Mouse (Mus musculus) layer of hippocampus, adult 8-10 months (tissue): ENCODE measurements at regions not wholly inside any gene's neighbourhood (a gene's known extent, or its start where the extent isn't known, plus 50 kb on each side); places are given as distances from the start of the nearest gene placed in this dataset.

ENCODE experiments used
- DNase-seq, 2 experiments: peaks; one replicate each; pipeline ENCODE4 v3.0.0; 2022; ENCODE audit warnings: low spot score in 2 of 2

- DNase-seq, result no peak
Measured at GRCm38 (mm10) chr3:148762541-148763225, 227.7 kb downstream of the Adgrl2 start.

GRCm38 (mm10) chr3:148761586-148761985, 228.8 kb downstream of the Adgrl2 start:
- no peak for DNase-seq

- no peak for DNase-seq
Measured at GRCm38 (mm10) chr3:148759500-148759899, 230.9 kb downstream of the Adgrl2 start.

- no peak for DNase-seq
Measured at GRCm38 (mm10) chr3:148746234-148746633, 244.1 kb downstream of the Adgrl2 start.

- no peak for DNase-seq
Measured at GRCm38 (mm10) chr3:148744651-148745050, 245.7 kb downstream of the Adgrl2 start.

DNA sequence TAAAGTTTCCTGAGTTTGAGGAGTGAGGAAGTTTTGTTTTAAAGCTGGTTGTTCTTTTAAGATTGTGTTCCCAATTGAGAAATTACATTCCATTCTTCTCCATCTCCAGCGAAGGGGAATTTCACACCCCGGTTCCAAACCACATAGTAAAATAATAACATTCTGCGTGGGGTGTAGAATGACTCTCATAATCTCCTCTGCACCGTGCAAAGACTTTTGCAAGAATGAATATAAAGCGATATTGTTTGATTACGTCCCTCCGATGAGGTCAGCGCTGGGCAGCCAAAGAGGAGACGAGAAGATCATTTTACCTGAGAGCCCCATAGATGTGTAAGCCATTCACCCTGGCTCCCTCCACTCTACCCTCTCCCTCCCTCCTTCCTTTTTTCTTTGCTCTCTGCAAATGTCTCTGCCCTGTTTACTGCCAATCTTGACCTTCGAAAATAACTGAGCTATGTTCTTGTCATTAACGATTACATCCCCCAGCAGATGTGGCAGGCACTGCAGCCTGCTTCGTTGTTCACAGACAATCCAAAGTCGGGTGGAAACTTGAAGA, 256.1 kb downstream of the Adgrl2 start:
- no peak for DNase-seq

DNA sequence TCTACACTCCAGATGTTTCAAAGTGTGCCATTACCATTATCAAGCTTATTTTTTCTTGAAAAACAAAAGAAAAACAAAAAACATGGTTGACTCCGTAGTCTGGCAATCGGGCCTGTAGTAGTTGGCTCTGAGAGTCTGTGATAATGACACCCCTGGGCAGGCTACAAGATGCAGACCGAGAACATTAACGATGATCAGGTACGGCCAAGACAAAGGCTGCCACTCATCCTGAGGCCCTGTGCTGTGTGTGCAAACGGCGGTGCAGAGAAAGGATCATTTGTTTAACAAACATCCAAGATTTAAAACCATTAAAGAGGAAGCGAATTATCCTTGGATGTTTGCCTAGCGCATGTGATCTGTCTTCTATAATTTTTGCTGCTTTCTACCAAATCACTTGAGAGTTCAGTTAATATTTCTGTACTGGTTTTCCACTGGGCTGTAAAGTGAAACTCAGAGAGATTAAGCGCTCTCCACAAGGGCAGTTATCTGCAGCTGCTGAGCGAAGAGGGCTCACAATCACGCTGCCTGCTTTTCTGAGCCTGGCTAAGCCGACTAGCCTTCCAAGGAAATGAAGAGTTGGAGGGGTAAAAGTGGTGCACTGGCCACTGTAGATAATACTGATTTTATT, 257.0 kb downstream of the Adgrl2 start:
- DNase-seq, result no peak

- no peak for DNase-seq
Measured at GRCm38 (mm10) chr3:148731436-148731835, 258.9 kb downstream of the Adgrl2 start.

DNA sequence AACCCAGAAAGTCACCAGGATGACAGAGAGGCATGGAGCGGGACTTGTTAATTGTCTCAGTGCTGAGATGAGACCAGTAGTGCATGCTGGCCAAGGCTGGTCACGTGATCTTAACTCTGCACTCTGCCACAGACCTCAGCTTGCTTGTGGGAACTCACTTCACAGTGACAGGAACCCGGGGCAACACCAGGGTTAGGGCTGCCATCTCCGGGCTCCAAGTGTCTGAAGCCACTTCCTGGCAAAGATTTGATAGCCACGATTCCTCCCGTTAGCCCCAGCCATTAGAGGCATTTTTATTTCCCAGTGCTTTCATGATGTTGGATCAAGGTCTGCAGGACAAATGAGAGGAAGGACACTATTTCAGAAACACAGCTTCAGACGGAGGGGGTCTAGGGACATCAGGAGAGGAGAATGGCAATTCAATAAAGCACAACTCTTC, 261.1 kb downstream of the Adgrl2 start:
- no peak for DNase-seq

- DNase-seq, result no peak
Measured at GRCm38 (mm10) chr3:148728513-148729241, 261.7 kb downstream of the Adgrl2 start.

GRCm38 (mm10) chr3:148726596-148727331, 263.6 kb downstream of the Adgrl2 start:
- DNase-seq, result no peak

- DNase-seq, result no peak
Measured at GRCm38 (mm10) chr3:148696555-148696954, 293.8 kb downstream of the Adgrl2 start.

DNA sequence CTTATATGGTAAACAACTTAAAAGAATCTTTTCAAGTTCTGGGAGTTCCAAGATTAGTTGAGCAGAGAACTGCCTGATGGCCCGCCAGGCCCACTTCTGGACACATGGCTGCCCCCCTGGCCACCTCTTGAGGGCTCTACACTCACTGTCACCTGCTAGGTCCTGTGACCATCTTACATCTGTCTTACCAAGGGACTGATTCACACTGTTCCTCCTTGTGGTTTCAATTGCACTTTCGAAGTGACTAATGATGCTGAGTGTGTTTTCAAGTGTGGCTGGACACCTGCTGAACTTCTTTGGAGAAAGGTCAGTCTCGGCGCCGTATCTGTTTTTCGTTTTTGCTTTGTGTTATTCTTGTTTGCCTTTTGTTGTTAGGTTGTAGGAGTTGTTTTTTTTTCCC, 294.9 kb downstream of the Adgrl2 start:
- no peak for DNase-seq

DNA sequence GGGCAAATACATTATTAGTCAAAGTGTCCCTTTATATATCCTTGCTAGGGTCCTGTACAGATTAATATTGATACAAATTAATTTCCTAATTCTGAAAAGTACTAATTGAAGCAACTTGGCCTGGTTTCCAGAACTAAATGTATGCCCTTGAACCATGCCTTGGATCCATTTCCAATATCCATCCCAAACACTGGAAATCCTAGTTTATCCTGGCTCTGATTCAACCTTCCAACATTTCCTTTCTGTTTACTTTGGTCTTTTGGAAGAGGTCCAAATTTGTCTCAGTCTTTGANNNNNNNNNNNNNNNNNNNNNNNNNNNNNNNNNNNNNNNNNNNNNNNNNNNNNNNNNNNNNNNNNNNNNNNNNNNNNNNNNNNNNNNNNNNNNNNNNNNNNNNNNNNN, 307.2 kb downstream of the Adgrl2 start:
- DNase-seq, result no peak

DNA sequence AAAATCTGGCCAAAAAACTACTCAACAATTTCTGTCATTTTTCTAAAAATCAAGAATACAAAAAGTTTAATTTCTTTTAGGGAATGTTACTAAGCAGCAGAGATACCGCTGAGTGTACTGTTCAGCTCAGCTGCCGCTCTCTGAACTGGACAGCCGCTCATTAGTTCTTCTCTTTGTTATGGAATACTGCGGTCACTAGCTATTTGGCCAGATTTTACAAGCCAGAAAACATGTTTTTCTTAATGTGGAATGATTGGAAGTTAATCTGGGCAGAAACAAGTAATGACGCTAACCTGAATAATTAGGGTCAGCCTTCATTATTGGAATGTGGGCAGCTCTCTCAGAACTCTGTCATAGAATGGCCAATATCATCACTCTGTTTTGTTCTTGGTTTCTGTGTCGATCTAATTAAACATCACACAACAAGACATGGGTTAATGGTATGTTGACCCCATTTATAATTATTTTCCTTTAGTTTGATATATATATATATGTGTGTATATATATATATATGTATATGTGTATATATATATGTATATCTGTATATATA, 307.8 kb downstream of the Adgrl2 start:
- no peak for DNase-seq

- no peak for DNase-seq
Measured at GRCm38 (mm10) chr3:148681186-148681585, 309.2 kb downstream of the Adgrl2 start.

- DNase-seq, result no peak
Measured at GRCm38 (mm10) chr3:148680737-148681136, 309.6 kb downstream of the Adgrl2 start.

DNA sequence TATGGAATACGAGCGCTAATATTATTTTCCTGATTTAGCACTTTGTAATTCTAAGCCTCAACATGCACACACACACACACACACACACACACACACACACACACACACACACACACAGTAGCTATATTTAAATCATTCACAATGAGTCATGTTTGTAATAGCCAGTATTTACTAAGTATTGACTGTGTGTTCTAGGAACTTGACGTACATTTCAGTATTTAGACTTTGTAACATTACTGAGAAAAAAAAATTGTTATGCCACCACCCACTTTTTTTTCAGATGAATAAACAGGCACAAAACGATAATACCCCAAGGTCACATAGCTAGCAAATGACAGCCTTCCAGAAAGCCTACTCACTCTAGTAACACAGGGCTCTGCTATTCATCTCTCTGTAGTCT, 310.3 kb downstream of the Adgrl2 start:
- no peak for DNase-seq

- no peak for DNase-seq
Measured at GRCm38 (mm10) chr3:148679121-148679520, 311.2 kb downstream of the Adgrl2 start.

DNA sequence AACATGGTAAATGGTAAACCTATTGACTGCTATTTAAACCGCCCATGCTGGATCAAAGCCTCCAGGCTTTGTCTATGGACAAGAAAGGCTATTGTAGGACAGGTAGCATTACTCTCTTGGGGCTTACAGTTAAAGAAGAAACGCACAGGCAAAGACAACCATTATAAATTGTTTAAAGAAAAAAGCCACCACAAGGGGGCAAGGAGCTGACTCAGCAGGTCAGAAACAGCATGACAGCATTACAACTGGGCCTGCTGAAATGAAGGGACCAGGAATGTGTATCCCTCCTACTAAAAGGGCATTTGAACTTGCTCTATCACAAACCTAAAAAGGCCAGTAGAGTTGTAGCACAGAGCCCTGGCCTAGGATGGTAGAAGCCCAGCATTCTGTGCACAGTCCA, 314.3 kb downstream of the Adgrl2 start:
- DNase-seq, result no peak

DNA sequence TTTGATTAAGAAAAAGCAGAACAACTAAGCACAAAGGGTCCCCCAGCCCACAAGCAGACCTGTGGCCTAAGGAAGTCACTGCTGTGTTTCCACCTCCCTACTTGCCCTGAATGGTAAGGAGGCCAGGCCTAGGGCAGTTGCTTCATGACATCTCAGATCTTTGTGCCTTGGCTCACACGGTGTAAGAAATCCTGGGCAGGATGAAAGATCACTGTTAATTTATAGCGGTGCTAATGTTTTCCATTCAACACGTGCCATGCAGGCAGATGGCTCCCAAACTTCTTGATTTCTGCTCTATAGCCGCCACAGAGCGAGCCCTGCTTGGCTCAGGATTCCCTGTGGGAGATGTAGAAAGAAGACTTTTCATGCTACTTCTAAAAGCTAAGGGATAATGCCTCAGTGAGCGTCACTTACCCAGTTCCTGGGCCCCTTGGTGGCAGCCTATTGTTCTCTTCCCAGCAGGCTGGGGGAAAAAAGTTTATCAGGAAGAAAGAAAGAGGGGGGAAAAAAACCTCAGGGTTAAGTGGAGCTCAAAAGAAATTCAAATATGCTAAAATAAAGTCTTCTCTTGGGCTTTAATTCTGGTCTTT, 327.4 kb downstream of the Adgrl2 start:
- no peak for DNase-seq
